Mouse (Mus musculus): ENCODE measurements around the gene Cenpp.

The Cenpp gene

DNA sequence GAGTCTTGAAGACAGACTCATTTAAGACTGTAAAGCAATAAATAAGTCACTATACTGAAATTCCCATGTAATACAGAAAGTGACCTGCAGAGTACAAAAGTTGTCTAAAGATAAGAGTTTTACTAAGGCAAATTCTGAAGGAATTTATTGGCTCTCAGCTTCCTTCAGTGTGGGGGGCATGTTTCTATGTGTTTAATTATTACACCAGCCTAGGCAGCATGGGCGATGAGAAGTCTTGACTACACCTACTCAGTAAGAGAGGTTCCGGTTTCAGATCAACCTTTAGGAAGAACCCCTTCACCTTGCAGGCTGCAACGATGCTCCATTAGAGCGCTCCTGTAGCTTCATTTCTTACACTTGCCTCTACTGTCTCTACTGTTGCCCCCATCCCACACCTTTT is 121.9 kb downstream of the Cenpp start:
- DNase-seq (ENCODE audit: low read depth, low spot score), result no peak

DNA sequence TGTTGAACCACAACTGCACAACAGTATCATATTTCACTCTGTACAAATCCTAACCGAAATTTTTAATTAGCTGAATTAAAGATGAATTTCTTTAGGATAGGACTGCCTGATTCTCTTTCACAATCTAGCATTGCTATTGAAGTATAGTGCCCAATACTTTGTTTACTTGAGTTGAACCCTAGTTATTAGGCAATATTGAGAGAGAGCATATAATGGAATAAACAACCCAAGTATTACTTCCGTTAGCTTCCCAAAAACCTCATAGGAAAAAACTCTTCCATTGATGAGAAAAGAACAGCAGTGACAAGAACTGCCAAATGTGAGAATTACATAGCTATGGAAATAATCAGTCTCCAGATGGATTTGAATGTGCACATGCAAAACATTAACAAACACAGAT is 126.3 kb downstream of the Cenpp start:
- DNase-seq (ENCODE audit: low read depth, low spot score), result no peak

DNA sequence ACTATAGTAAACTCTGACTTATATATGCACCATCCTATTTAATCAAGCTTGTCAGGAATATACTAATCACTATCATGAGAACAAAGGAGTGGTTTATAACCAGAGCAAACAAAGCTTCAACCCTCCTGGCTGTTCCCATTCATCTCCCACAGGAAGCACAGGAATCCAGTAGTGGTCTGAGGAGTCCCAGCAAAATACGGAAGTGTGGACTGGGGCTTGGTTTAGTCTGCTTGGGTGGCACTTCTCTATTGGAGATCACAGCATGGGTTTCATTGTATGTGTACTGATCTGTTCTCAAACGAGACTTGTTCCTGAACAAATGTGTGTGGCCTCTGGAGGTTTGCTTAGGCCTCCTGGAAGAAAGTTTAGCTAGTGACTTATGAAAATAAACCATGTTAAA is 133.8 kb downstream of the Cenpp start:
- DNase-seq (ENCODE audit: low read depth, low spot score), result peak; percentile 13

DNA sequence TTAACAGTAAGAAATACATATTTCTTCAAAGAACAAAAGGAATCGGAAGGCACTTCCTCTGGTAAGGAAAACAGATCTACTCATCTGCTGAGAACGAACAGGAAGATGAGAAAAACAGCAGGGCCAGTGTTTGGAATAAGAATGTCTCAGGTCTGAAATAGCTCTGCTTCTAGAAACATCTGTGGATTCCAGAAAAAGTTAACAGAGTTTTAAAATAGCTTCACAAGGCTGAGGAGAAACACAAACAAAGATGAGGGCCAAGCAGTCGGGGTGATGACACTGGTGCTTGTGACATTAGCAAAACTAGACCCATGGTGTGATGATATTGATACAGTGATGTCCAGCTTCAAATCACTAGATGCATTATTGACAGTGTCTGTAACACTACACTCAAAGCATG is 145.4 kb downstream of the Cenpp start:
- no peak for DNase-seq (ENCODE audit: low read depth, low spot score)

DNA sequence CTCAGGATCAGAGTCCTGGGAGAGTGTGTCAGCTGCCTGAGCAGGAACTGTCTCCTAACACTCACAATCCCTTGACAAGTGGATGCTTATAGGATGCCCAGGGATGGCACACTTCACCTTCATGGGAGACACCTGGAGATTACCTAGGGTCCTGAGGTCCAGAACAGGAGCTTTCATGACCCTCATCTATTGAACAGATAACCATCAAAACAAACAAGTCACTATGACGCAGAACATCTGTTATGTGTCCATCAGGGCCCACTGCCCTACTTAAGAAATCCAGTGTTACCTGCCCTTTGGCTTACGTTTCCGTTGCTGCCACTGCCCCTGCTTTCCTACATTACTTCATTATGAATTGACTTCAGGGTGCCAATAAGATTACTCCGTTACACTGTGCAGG is 146.8 kb downstream of the Cenpp start:
- DNase-seq (ENCODE audit: low read depth, low spot score), result no peak

DNA sequence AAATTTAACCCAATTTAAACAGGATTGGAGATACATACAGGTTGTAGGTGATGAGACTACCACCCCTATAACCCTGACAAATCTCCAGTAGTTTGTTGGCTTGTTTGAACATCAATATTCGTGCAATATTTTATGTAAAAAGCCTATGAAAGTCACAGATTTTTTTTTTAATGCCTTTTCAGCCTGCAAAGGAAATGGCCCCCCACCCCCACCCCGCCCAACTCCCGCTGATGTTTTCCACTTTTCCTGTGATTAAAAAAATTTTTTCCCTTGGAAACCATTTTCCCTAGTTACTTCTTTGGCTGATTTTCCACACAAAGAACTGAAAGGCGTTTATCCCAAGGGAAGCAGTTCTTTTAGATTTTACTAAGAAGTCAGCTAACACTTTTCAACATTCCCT is 148.1 kb downstream of the Cenpp start, which contains the start of gene Ecm2:
Gene Ecm2 (plus strand): TSS at position 301 of the 400 bp plus-strand sequence.
- DNase-seq (ENCODE audit: low read depth, low spot score), result no peak

DNA sequence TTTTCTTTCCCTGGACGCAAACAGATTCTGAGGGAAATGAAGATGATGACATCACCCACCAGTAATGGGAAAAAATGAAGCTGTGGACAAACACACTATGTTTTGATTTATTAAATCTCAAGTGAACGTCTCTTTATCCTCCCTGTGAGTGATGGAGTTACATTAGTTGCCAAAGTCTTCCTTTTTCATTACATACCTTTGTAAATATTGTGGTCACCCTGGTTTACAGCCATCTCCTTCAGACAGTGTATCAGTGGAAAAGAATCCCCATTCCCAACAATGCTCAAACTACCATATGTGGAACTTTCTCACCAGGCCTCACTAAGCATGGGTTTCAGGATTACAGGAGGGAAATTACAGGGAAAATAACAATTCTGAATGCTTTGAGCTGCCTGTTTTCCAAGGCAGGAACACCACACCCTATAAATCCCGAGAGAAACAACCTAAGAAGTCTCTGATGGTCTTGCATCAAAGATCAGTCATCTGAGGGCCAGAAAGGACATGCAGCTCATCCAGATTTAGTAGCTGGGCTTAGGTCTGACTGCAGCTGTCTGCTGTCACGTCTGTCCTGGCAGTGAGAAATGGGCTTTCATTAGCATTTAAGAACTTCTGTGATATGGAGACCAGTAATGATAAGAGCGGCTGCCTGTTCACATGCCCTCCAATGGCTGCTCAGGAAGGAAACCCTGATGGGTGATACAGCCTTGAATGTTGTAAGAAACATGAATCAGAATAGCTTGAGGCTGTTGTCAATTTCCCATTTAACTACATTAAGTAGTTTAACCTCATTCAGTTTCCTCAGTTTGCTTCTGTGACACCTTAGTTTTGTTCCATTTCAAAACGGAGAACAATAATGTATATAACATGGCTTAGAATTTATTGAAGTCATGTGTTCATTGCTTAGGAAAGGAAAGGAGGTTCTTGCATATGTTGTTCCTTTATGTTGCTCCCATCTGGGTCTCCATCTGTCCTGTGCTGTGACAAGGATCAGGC is 159.9 kb downstream of the Cenpp start, which contains the start of gene Tes3-ps:
Gene Tes3-ps (plus strand): TSS at position 943 of the 993 bp plus-strand sequence.
- no peak for DNase-seq (ENCODE audit: low read depth, low spot score)

DNA sequence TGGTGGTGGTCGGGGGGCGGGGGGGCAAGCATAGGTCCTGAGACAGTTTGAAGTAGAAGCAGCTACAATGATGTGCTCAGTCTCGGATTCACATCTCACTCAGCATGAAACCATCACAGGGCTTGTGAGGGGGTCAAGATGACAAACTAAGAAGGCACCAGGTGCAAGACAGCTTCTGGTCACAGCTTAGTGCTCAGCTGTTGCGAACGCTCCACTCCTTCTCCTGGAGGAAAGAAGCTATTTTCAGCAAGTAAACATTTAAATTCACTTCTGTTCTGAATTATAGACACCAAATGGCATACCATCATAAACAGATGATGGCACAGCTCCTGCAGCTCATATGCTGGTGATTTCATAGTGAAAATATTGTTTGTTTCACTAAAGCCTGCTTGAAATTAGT is 167.2 kb downstream of the Cenpp start:
- no peak for DNase-seq (ENCODE audit: low read depth, low spot score)

DNA sequence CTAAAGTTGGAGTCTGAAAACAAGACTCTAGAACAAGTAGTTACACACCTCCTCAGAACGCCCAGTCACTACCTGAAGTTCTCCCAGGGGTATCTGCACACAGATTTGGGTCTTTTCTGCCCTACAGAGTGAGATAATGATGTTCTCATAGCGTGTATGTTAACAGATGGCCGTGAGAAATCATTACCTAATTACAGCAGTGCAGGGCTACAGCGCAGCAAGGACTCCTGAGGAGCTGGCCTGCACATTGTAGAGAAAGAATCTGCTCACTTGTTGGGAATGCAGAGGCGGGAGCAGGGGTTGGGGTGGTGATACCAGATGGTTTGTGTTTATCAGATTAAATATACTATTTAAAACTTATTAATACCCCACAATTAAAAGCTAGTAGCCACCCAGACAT is 172.0 kb downstream of the Cenpp start:
- DNase-seq (ENCODE audit: low read depth, low spot score), result no peak

DNA sequence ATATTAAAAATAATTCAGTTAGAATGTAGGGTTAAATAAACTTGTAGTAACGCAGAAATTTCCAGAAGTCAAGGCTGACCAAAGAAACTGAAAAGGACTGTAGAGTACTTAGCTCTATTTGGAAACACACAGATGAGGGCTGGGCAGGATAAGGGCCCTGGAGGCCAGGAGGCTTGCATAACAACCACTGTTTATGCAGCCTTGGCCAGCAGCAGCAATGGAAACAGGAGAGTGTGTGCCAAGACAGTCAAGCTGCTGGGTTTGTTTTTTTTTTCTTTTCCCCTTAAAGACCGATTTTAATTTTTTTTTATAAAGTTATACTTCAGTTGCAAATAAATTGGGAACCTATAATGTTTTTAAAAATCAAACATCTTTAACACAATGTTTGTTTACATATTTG is 172.5 kb downstream of the Cenpp start:
- no peak for DNase-seq (ENCODE audit: low read depth, low spot score)

DNA sequence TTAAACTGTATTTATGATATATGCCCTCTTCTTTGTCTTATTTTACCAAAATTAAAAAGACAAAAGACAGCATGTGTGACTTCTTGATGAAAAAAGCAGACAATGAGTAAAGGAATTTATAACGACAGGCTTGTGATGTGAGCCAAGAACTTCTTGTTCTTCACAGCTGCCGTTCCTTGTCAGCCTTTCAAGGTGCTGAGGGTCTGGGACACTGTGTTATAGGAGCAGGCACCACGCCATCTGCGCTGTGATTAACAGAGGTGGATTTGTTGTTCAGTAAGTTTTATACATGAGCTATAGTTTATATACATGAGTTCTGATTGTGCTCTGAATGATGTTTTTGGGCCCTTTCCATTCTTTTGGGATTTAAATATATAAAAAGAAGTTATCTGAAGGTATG is 173.2 kb downstream of the Cenpp start:
- no peak for DNase-seq (ENCODE audit: low read depth, low spot score)

DNA sequence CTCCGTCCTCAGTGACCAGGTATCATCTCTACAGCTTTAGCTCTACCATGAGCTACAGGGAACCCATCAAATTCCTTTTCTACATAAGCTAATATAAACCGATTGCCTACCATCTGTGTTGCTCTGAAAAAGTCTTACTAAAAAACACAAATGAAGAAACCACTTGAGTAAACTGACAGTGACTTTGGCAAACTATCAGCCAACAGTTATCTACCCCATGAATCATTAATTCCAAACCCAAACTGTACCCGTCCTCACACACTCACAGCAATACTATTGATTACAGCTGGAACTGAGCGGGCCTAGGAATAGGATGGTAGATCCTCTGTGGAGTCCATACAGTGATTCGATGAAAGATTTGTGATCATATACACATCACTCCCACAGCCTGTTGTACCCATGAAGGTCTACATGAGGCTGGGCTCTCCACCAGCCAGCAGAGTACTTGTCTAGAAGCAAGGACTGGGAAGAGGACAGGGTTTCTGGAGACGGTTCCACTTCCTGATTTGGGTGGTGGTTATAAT is 173.7 kb downstream of the Cenpp start:
- DNase-seq (ENCODE audit: low read depth, low spot score), result no peak

DNA sequence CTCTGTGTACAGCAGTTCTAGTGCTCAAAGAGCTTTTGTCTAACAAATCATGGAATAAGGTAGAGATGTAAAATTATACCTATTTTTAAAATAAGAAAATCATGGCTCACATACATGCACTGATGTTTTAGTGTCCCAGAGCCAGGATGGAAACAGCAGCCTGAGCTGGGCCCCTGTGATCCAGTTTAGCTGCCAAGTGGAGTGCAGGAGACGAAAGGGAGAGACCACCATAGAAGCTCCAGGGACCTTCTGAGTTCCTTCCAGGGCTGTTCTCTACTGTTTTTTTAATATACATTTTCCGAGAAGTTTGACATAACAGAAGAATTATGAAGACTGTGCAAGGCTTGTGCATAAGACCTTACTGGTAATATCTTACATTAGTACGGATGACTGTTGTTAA is 174.7 kb downstream of the Cenpp start:
- DNase-seq (ENCODE audit: low read depth, low spot score), result no peak

DNA sequence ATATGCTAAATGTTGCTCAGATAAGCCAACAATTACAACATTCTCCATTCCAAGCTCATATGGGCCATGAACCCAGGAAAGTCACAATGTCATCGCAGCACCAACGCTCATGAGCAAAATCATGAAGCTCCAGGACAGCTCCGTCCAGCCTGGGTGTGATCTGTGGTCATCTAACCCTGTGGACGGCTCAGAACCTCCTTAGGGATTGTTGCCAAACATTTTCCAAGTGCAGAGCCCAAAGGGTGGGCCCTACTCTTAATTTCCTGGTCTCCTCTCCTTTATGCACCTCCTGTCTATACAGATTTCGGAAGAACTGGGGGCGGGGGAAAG is 179.9 kb downstream of the Cenpp start:
- DNase-seq (ENCODE audit: low read depth, low spot score), result no peak

DNA sequence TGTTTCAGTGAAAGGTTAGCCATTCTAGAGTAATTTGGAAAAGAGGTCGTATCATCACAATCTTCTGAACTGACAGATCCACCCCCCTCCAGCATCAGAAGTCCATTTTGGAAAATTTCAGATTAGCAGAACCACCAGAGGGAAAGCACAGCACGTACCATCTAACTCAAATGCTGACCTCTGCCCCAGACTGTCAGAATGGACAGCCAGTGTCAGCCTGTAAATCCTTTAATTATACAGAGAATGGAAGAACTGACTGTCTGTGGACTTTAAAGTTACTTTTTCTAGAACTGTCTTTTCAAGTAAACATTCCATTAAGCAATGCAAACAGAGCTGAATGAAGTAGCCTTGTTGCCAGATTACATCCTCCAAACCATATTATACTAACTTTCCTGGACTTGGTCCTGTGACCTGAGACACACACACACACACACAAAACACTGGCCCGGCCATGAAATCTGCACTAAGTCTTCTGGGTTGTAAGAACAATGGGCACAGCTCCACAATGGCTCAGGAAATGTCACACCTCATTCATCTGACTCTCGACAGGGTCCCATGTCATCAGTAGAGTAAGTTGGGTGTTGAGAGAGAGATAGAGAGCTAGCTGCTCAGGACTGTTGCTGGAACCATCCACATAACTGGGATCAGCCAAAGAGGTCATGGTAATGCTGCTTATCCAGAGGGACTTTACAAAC is 180.5 kb downstream of the Cenpp start:
- DNase-seq (ENCODE audit: low read depth, low spot score), result no peak

DNA sequence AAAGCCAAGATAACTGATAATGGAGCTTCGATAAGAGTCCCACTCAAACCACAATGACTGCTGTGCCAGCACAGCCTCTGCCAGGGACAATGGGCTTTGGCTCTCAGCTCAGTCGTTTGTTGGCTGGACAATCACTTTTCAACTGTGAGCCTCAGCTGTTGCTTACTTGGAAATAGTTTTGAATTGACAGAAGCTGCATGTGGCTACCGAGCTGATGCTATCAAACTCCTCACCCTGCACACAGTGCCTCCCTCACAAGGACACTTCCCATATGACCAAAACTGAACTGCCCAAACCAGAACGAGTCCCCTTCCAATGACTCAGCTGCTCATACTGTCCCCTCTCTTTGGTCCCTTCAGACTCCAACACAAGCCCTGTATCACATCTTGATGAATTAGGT is 181.8 kb downstream of the Cenpp start:
- DNase-seq (ENCODE audit: low read depth, low spot score), result no peak

DNA sequence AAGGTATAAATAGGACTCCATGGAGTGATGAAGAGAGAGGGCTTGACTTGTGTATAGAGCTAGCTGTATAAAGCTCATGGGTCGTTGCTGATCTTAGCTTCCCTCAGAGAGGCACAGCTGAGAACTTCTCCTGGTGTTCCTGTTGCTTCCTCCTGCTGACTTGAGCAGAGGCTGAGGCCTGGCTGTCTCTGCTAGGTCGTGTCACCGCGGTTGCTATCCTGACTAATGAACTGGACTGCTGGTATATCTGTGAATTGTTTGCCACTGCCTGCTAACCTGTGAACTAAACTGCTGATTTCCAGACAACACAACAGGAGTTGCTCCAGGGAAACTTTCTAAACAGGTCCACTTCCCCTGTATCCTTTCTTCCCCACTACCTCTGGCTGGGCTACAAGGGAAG is 182.3 kb downstream of the Cenpp start:
- no peak for DNase-seq (ENCODE audit: low read depth, low spot score)

DNA sequence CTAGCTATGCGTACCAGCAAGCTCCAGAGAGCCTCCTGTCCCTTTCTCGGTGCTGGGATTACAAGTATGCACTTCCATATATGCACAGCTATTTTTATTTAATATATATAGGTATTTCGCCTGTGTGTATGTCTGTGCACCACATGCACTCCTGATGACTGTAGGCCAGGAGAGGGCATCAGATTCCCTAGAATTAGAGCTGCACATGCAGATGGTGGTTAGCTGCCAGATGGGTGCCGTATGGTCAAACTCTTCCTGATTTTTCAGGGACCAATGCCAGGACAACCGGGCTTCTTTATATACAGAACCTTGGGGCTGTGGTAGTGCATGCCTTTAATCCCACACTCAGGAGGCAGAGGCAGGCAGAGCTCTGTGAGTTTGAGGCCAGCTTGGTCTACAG is 183.6 kb downstream of the Cenpp start:
- no peak for DNase-seq (ENCODE audit: low read depth, low spot score)

DNA sequence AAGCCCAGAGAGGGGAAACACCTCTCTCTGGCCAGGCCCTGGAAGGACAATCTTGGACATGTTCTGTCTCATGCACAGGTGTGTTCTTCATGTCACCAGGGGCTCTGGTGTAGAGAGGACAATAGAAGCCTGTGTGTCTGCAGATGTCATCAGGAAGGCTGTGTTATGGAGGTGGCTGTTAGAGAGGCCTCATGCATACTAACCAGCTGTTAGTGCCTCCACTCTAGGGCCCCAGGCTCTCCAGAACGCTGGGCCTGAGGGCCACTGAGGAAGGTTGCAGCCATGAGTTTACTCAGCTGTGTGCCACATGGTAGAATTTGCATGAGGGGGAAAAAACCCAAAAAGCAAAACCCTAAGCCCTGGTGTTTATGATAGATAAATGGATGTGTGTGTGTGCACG is 185.0 kb downstream of the Cenpp start:
- DNase-seq (ENCODE audit: low read depth, low spot score), result peak; percentile 22

DNA sequence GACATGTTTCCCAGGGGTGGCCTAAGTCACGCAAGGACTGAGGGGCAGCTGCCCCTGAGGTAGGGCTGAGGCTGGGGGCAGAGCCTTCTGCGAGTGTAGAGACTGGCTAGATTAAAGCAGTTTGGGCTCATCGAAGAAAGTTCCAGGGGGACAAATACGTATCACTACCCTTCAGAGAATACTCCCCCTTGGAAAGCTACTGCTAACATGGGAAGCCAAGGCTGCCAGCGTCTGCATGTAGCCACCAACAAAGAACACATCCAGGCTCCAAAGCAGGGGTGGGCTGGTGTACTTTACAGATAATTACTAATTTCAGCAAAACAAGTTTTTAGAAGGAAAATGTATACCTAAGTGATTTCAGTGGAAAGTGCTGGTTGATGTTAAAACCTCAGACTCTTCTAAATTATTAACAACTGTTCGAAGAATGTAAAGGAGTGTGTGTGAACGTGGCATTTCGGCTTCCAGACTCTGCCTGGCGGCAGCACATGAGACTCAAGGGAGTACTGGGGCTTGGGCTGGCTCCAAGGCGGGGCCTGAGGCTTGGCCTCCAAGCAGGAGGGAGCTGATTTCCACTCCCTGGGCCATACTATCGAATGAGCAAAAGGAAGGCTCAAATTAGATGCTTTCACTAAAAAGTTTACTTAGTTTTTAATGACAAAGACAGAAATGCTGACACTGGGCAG is 186.1 kb downstream of the Cenpp start:
- no peak for DNase-seq (ENCODE audit: low read depth, low spot score)

DNA sequence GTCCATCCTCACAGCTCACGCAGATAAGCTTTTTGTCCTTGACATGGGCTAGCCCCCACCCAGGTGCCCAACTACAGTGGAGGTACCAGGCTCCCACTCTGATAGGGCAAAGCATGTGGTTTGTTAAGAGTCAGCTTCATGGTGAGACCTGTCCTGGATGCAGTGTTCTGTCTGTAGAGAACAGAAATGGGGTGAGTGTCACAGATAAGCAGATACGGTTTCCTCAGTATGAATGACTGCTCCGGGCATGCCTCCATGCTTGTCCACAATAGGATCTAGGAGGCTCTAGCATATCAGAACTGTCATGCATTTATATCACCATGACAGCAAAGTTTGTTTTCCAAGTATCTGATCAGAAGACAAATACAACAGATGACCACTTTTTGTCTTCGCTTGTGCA is 186.7 kb downstream of the Cenpp start:
- no peak for DNase-seq (ENCODE audit: low read depth, low spot score)

DNA sequence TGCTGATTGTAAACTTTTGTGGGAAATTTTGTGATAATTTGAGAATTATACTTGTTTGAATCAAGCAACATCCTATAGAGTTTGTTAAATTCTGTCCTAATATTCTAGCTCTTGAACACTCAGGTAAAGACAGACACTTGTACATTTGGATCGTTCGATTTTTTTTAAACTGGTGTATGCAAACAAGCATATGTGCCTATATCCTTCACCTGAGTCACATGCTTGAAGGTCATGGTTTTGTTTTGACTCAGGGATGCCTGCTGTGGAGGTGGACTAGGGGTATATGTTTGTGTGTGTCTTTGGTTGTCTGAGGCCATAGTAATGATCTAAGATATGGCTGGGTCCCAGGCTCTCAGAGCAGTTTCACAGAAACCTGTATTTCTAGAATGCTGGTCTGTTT is 189.7 kb downstream of the Cenpp start:
- no peak for DNase-seq (ENCODE audit: low read depth, low spot score)
